Mouse (Mus musculus) CH12.LX (cell line): Measurements from ENCODE around the gene Shc2.

Experiments used
- CHD1 ChIP-seq: IDR thresholded peaks from 2 replicates; pipeline ENCODE4 v1.6.1; 2012; ENCODE audit warnings: low read depth, low read length, improper control_type of control experiment, inconsistent platforms
- CTCF ChIP-seq, 2 experiments: IDR thresholded peaks in 1 of 2; conservative IDR thresholded peaks in 1 of 2; 2 replicates each; pipeline ENCODE4 v1.5.1; 2011 to 2012; ENCODE audit warnings: low read depth in 2 of 2, low read length in 2 of 2, improper control_type of control experiment in 1 of 2, inconsistent platforms in 1 of 2, mild to moderate bottlenecking in 1 of 2, moderate library complexity in 1 of 2
- EP300 ChIP-seq: IDR thresholded peaks from 2 replicates; pipeline ENCODE4 v1.6.1; 2011; ENCODE audit warnings: low read length, improper control_type of control experiment
- MYC ChIP-seq: IDR thresholded peaks from 2 replicates; pipeline ENCODE4 v1.6.1; 2011; ENCODE audit warnings: low read depth, mild to moderate bottlenecking, improper control_type of control experiment, low read length
- POLR2A ChIP-seq: IDR thresholded peaks from 2 replicates; pipeline ENCODE4 v1.6.1; 2011; ENCODE audit warnings: low read depth, mild to moderate bottlenecking, improper control_type of control experiment, low read length

DNA sequence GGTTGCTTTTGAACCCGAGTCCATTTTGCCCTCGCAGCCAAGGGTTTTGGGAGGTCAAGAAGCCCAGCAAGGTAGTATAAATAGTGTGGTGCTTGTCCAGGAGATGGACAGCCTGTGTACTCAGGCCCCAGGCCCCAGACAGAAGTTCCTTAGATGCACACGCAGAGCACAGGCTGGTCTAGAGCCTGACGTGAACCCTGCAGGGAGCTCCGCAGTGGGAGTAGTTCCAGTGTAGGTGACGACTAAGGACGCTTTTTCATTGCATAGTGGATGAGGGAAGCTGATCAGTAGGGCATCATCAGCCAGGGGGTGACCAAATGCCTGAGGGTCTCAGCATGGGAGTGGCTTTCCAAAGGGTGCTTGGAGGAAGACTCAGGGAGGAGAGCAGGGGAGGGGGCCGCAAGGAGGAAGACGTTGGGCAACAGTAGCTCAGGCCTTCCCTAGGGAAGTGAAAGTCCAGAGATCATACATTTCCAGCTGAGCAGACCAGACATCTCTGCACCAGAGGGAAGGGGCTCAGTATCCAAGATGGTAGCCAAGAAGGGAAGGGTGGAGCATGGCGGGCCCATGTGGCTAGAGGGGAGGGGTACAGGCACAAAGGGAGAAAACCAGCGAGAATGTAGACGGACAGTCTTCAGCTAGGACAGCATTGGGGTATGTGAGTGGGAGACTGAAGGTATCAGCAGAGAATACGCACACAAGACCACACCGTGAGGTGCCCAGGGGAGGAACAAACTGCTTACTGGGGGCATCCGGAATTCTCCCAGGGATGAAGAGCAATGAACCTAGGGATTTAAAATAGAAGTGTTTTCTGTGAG lies 32.6 kb upstream of the Shc2 start:
- TF ChIP-seq CTCF (conservative IDR thresholded peaks at IDR 0.05 in 1 of 2, IDR thresholded peaks at IDR 0.05 in 1 of 2; ENCODE audit: low read depth in 2 of 2, low read length in 2 of 2) (no peak), EP300 (no peak), POLR2A (peak; percentile 51; the same call in 1 of the 2 replicates), MYC (peak; percentile 60; the same call in 1 of the 2 replicates), CHD1 (no peak)
